Mouse (Mus musculus): ENCODE data around the gene Tmem107. TPM values are rescaled to one million over a fixed set of nuclear protein-coding genes. Genes with fewer than 3 reads are reported as not detected.

Tmem107 gene
- polyA plus RNA-seq, 1 experiment from 2014 or later, result 30.6 TPM

DNA sequence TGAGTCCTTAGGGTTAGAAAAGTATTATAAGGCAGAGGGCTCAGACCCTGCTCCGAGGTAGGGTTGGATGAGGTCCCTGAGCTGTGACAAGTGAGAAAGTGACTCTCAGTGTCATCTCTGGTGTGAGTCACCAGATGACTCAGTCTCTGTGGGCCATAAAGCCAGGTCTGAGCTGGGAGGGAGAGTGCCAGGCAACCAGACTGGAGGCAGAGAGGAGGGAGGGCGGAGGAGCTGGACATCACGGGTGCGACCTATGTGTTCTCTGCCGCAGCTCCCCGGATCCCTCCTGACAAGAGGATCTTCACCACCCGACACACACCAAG, 31.8 kb downstream of the Tmem107 start:
- ATAC-seq (ENCODE audit: insufficient number of reproducible peaks, low FRiP score), result no peak
- Histone ChIP-seq H3K36me3 (peaks cover 69% of the 10 kb centered on the region), H3K4me2 (no peak overlapping the region), H3K9me3 (replicated peaks) (no peaks in the 10 kb centered on the region), H3K4me3 (no peak overlapping the region), H3K27me3 (replicated peaks) (no peaks in the 10 kb centered on the region), H3K27ac (ENCODE audit: poor library complexity, severe bottlenecking) (no peak overlapping the region), H3K9ac (no peak overlapping the region), H3K4me1 (replicated peaks) (peaks cover 35% of the 10 kb centered on the region)
- WGBS, result 89% methylated on average over 7 of the region's 7 CpGs

DNA sequence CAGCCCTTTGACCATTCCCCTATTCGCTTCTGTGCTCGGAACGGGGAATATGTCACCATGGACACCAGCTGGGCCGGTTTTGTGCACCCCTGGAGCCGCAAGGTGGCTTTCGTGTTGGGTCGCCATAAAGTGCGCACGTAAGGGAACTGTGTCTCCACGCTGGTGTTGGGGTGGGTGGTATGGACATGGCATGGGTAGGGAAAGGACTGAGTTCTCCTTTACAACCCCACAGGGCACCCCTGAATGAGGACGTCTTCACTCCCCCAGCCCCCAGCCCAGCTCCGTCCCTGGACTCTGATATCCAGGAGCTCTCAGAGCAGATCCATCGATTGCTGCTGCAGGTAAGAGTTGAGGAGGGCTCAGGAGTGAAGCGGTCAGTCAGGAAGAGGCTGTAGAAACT, 32.5 kb downstream of the Tmem107 start:
- ATAC-seq (ENCODE audit: insufficient number of reproducible peaks, low FRiP score), result no peak
- H3K36me3 ChIP-seq, result peaks cover 77% of the 10 kb centered on the region
- 89% methylated on average over 14 of the region's 14 CpGs for WGBS
- H3K4me1 ChIP-seq (replicated peaks), result peaks cover 28% of the 10 kb centered on the region
- no peak overlapping the region for H3K4me2 ChIP-seq
- no peaks in the 10 kb centered on the region for H3K9me3 ChIP-seq (replicated peaks)
- no peak overlapping the region for H3K4me3 ChIP-seq
- no peak overlapping the region for H3K27ac ChIP-seq (ENCODE audit: poor library complexity, severe bottlenecking)
- H3K27me3 ChIP-seq (replicated peaks), result no peaks in the 10 kb centered on the region
- H3K9ac ChIP-seq, result no peak overlapping the region

DNA sequence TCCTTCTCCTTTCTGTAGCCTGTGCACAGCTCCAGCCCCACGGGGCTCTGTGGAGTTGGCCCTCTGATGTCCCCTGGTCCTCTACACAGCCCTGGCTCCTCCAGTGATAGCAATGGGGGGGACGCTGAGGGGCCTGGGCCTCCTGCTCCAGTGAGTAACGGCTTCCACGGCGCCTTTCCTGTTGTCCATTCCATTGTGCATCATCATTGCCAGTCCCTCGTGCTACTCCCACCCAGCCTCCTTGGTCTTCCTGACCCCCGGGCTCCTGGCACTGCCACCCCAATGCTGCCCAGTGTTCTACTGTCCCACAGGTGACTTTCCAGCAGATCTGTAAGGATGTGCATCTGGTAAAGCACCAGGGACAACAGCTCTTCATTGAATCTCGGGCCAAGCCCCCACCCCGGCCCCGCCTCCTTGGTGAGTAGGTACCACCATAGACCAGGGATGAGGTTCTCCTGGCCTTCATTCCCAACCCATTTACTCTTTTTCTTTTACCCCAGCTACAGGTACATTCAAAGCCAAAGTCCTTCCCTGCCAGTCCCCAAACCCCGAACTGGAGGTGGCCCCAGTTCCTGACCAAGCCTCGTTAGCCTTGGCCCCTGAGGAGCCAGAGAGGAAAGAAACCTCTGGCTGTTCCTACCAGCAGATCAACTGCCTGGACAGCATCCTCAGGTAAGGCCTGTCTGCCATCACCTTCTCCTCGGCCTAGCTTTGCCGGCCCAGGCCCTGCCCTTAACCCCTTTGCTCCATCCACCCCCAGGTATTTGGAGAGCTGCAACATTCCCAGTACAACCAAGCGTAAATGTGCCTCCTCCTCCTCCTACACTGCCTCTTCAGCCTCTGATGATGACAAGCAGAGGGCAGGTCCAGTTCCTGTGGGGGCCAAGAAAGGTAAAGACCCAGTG, 33.2 kb downstream of the Tmem107 start:
- peaks cover 83% of the 10 kb centered on the region for H3K36me3 ChIP-seq
- WGBS, result 87% methylated on average over 15 of the region's 15 CpGs
- no peak for ATAC-seq (ENCODE audit: insufficient number of reproducible peaks, low FRiP score)

DNA sequence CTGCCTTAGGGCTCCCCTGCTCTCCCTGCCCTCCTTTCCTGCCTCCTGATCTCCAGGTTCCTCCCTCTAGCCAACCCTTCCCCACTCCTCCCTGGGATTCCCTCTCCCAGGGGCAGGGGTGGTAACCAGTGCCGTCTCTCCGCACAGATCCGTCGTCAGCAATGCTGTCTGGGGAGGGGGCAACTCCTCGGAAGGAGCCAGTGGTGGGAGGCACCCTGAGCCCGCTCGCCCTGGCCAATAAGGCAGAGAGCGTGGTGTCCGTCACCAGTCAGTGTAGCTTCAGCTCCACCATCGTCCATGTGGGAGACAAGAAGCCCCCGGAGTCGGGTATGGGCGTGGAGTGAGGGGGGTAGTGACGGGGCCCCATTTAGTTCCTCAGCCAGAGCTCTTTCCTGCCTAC, 33.9 kb downstream of the Tmem107 start:
- 87% methylated on average over 14 of the region's 14 CpGs for WGBS
- H3K9ac ChIP-seq, result no peak overlapping the region
- H3K36me3 ChIP-seq, result peaks cover 90% of the 10 kb centered on the region
- no peak overlapping the region for H3K4me3 ChIP-seq
- H3K4me2 ChIP-seq, result no peak overlapping the region
- no peaks in the 10 kb centered on the region for H3K27me3 ChIP-seq (replicated peaks)
- H3K4me1 ChIP-seq (replicated peaks), result peaks cover 17% of the 10 kb centered on the region
- no peak for ATAC-seq (ENCODE audit: insufficient number of reproducible peaks, low FRiP score)
- no peaks in the 10 kb centered on the region for H3K9me3 ChIP-seq (replicated peaks)
- no peak overlapping the region for H3K27ac ChIP-seq (ENCODE audit: poor library complexity, severe bottlenecking)

More for the DNA sequence above, 33.2 kb downstream of the Tmem107 start:
- no peak overlapping the region for H3K9ac ChIP-seq
- H3K27me3 ChIP-seq (replicated peaks), result no peaks in the 10 kb centered on the region
- H3K9me3 ChIP-seq (replicated peaks), result no peaks in the 10 kb centered on the region
- H3K4me3 ChIP-seq, result no peak overlapping the region
- no peak overlapping the region for H3K27ac ChIP-seq (ENCODE audit: poor library complexity, severe bottlenecking)
- no peak overlapping the region for H3K4me2 ChIP-seq
- peaks cover 22% of the 10 kb centered on the region for H3K4me1 ChIP-seq (replicated peaks)

DNA sequence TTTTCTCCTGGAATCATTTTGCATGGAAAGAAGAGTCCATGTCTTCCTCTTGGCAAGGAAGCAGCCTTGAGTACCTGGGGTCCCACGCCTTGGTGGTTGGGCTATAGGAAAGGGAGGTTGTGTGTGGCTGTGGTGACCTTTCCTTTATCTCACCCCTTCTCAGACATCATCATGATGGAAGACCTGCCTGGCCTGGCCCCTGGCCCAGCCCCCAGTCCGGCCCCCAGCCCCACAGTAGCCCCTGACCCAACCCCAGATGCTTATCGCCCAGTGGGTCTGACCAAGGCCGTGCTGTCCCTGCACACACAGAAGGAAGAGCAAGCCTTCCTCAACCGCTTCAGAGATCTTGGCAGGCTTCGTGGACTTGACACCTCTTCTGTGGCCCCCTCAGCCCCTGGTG, 34.6 kb downstream of the Tmem107 start:
- Histone ChIP-seq H3K4me3 (no peak overlapping the region), H3K27me3 (replicated peaks) (no peaks in the 10 kb centered on the region), H3K27ac (ENCODE audit: poor library complexity, severe bottlenecking) (no peak overlapping the region), H3K9me3 (replicated peaks) (no peaks in the 10 kb centered on the region), H3K4me2 (no peak overlapping the region), H3K4me1 (replicated peaks) (peaks cover 17% of the 10 kb centered on the region), H3K9ac (no peak overlapping the region), H3K36me3 (peaks cover 92% of the 10 kb centered on the region)
- no peak for ATAC-seq (ENCODE audit: insufficient number of reproducible peaks, low FRiP score)
- 82% methylated on average over 6 of the region's 6 CpGs for WGBS

DNA sequence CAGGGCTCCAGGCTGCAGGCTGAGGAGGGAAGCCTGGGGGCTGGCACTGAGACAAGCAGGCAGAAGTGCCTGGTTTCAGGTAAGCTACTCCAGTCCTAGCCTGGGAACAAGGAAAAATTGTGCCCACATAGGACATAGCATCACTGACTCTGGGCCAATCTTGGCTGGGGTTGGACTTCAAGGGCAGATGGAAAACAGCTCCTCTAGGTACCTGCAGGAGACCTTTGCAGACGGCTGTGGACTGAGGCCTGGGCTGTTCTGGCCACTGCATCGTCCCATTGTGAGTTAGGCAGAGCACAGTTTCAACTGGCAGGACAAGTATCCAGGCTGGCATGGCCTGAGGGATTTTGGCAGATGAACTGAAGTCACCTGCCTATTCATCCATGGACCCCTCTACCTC, 35.2 kb downstream of the Tmem107 start:
- H3K9me3 ChIP-seq (replicated peaks), result no peaks in the 10 kb centered on the region
- peaks cover 89% of the 10 kb centered on the region for H3K36me3 ChIP-seq
- ATAC-seq (ENCODE audit: insufficient number of reproducible peaks, low FRiP score), result no peak
- H3K4me3 ChIP-seq, result no peak overlapping the region
- no peak overlapping the region for H3K9ac ChIP-seq
- peaks cover 11% of the 10 kb centered on the region for H3K4me1 ChIP-seq (replicated peaks)
- no peak overlapping the region for H3K27ac ChIP-seq (ENCODE audit: poor library complexity, severe bottlenecking)
- H3K27me3 ChIP-seq (replicated peaks), result no peaks in the 10 kb centered on the region
- 85% methylated on average over 2 of the region's 2 CpGs for WGBS
- no peak overlapping the region for H3K4me2 ChIP-seq

DNA sequence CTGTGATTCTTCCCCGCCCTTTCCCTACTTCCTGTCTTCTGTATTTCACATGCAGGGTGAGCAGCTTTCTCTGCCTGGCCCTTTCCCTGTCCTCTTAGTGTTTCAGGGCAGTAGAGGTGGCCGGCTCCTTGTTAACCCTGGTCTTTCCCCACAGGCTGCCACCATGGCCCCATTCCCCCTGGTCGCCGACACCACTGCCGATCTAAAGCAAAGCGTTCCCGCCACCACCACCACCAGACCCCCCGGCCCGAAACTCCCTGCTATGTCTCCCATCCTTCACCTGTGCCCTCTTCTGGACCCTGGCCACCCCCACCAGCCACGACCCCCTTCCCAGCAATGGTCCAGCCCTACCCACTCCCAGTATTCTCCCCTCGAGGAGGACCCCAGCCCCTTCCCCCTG, 35.7 kb downstream of the Tmem107 start:
- H3K27ac ChIP-seq (ENCODE audit: poor library complexity, severe bottlenecking), result no peak overlapping the region
- WGBS, result 90% methylated on average over 11 of the region's 11 CpGs
- H3K4me1 ChIP-seq (replicated peaks), result peaks cover 7% of the 10 kb centered on the region
- peaks cover 84% of the 10 kb centered on the region for H3K36me3 ChIP-seq
- H3K27me3 ChIP-seq (replicated peaks), result no peaks in the 10 kb centered on the region
- no peak for ATAC-seq (ENCODE audit: insufficient number of reproducible peaks, low FRiP score)
- H3K4me2 ChIP-seq, result no peak overlapping the region
- no peaks in the 10 kb centered on the region for H3K9me3 ChIP-seq (replicated peaks)
- H3K4me3 ChIP-seq, result no peak overlapping the region
- H3K9ac ChIP-seq, result no peak overlapping the region

DNA sequence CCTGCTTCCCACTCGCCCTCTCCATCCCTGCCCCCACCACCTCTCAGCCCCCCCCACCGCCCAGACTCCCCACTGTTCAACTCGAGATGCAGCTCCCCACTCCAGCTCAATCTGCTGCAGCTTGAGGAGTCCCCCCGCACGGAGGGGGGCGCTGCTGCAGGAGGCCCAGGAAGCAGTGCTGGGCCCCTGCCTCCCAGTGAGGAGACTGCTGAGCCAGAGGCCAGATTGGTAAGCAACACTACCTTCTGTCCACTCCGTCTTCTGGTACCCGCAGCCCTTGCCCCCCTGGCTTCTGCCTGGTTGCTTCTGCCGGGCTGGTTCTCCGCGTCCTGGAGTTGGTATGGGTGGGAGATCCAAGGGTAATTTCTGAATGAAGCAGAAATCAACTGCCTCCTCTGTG, 36.2 kb downstream of the Tmem107 start:
- Histone ChIP-seq H3K27ac (ENCODE audit: poor library complexity, severe bottlenecking) (no peak overlapping the region), H3K4me1 (replicated peaks) (peaks cover 13% of the 10 kb centered on the region), H3K9me3 (replicated peaks) (no peaks in the 10 kb centered on the region), H3K36me3 (peaks cover 78% of the 10 kb centered on the region), H3K9ac (no peak overlapping the region), H3K4me3 (no peak overlapping the region), H3K27me3 (replicated peaks) (no peaks in the 10 kb centered on the region), H3K4me2 (no peak overlapping the region)
- 84% methylated on average over 11 of the region's 11 CpGs for WGBS
- no peak for ATAC-seq (ENCODE audit: insufficient number of reproducible peaks, low FRiP score)

DNA sequence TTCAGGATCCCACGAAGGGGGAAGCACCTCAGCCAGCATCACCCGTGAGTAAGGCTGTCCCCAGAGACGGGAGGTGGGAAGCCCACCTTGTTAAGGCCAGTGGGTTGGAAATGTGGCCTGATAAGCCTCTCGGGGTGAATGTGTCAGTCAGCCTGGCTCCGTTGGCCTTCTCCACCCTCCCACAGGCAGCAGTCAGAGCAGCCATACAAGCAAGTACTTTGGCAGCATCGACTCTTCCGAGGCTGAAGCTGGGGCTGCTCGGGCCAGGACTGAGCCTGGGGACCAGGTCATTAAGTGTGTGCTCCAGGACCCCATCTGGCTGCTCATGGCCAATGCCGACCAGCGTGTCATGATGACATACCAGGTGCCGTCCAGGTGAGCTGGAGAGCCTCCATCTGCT, 37.1 kb downstream of the Tmem107 start:
- Histone ChIP-seq H3K4me1 (replicated peaks) (peaks cover 19% of the 10 kb centered on the region), H3K27me3 (replicated peaks) (no peaks in the 10 kb centered on the region), H3K4me3 (no peak overlapping the region), H3K9me3 (replicated peaks) (no peaks in the 10 kb centered on the region), H3K4me2 (no peak overlapping the region), H3K36me3 (peaks cover 70% of the 10 kb centered on the region), H3K27ac (ENCODE audit: poor library complexity, severe bottlenecking) (no peak overlapping the region), H3K9ac (no peak overlapping the region)
- 82% methylated on average over 11 of the region's 11 CpGs for WGBS
- no peak for ATAC-seq (ENCODE audit: insufficient number of reproducible peaks, low FRiP score)

DNA sequence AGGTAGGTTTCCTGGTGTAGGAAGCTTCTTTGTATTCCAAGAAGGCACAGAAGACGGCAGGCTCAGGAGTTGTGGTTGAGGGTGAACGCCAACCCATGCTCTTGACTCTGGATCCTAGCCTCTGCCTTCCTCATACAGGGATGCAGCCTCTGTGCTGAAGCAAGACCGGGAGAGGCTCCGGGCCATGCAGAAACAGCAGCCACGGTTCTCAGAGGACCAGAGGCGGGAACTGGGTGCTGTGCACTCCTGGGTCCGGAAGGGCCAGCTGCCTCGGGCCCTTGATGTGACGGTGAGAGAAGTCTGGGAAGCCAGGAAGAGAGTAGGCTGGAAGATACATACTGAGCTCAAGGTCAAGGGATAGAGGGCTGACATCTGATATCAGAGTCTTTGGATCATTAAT, 37.6 kb downstream of the Tmem107 start:
- H3K9ac ChIP-seq, result no peak overlapping the region
- no peak for ATAC-seq (ENCODE audit: insufficient number of reproducible peaks, low FRiP score)
- 90% methylated on average over 9 of the region's 9 CpGs for WGBS
- no peak overlapping the region for H3K4me3 ChIP-seq
- H3K9me3 ChIP-seq (replicated peaks), result no peaks in the 10 kb centered on the region
- H3K27me3 ChIP-seq (replicated peaks), result no peaks in the 10 kb centered on the region
- H3K27ac ChIP-seq (ENCODE audit: poor library complexity, severe bottlenecking), result no peak overlapping the region
- H3K36me3 ChIP-seq, result peaks cover 64% of the 10 kb centered on the region
- H3K4me1 ChIP-seq (replicated peaks), result peaks cover 19% of the 10 kb centered on the region
- no peak overlapping the region for H3K4me2 ChIP-seq

DNA sequence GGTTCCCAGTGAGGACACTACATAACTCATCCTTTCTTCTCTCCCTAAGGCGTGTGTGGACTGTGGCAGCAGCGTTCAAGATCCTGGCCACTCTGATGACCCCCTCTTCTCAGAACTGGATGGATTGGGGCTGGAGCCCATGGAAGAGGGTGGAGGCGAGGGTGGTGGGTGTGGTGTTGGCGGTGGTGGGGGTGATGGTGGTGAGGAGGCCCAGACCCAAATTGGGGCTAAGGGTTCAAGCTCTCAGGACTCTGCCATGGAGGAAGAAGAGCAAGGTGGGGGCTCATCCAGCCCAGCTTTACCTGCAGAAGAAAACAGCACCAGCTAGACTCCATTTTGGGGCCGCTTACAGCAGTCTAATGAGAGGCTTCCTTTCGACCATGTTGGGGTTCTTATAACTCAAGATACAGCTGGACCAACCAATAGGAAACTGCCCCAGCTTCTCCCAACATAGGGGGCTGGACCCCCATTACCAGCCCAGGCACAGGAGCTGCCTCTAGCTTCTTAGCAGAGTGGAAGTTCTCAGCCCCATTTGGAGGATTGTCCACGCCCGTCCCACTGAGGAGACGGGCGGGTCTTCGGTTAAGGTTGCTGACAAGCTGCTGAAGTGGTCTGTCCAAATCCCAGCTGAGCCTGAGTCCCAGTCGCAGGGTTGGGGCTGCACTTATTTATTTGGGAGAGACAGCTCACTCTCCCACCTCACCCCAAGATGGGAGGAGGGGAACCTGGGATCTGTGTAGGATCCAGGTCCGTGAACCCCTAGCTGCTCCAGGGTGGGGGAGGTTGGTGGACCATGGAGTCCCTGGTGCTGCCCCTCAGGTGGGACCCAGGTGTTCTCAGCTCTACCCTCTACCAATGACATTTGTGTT, 38.7 kb downstream of the Tmem107 start:
- Histone ChIP-seq H3K4me2 (no peak overlapping the region), H3K4me1 (replicated peaks) (peaks cover 19% of the 10 kb centered on the region), H3K9me3 (replicated peaks) (no peaks in the 10 kb centered on the region), H3K27me3 (replicated peaks) (no peaks in the 10 kb centered on the region), H3K9ac (no peak overlapping the region), H3K27ac (ENCODE audit: poor library complexity, severe bottlenecking) (no peak overlapping the region), H3K36me3 (peaks cover 54% of the 10 kb centered on the region), H3K4me3 (no peak overlapping the region)
- no peak for ATAC-seq (ENCODE audit: insufficient number of reproducible peaks, low FRiP score)
- WGBS, result 75% methylated on average over 13 of the region's 13 CpGs
